Mouse (Mus musculus) CH12.LX (cell line): ENCODE measurements around the gene Calml3. TPM values are rescaled to one million over a fixed set of nuclear protein-coding genes. Genes with fewer than 3 reads are reported as not detected.

Experiments used
- DNase-seq: peaks from one replicate; pipeline ENCODE4 v3.0.0-alpha.2; 2013; ENCODE audit errors: extremely low read depth
- H3K27ac ChIP-seq: 2 replicates; pipeline ENCODE4 v1.5.1; 2012; ENCODE audit warnings: low read depth, mild to moderate bottlenecking, control low read depth, moderate library complexity; ENCODE audit not compliant: insufficient read depth
- H3K27me3 ChIP-seq: replicated peaks from 2 replicates; pipeline ENCODE3; 2012; ENCODE audit warnings: inconsistent platforms
- H3K36me3 ChIP-seq, 2 experiments: replicated peaks in 1 of 2; 2 replicates each; pipeline versions ENCODE3 to v1.6.1; 2012; ENCODE audit warnings: inconsistent platforms in 1 of 2, low read length in 1 of 2, mild to moderate bottlenecking in 1 of 2, mixed read lengths in 1 of 2, moderate library complexity in 1 of 2; ENCODE audit not compliant: control insufficient read depth in 1 of 2, insufficient read depth in 1 of 2
- H3K4me1 ChIP-seq, 2 experiments: 2 replicates each; pipeline ENCODE4 v1.6.1; 2012; ENCODE audit warnings: inconsistent platforms in 1 of 2, moderate library complexity in 1 of 2; ENCODE audit not compliant: insufficient read depth in 2 of 2, control insufficient read depth in 1 of 2
- H3K4me2 ChIP-seq: 2 replicates; pipeline ENCODE4 v1.6.1; 2012; ENCODE audit warnings: low read depth, mild to moderate bottlenecking, control low read depth; ENCODE audit not compliant: poor library complexity, insufficient read depth, severe bottlenecking
- H3K4me3 ChIP-seq, 3 experiments: fragments of 150-350 bp in 1 of 3; sonication (generic) in 1 of 3; replicated peaks in 1 of 3; 2 replicates each; pipeline versions ENCODE3 to v1.5.1; 2011 to 2012; ENCODE audit warnings: low read depth in 2 of 3, low read length in 2 of 3, mild to moderate bottlenecking in 2 of 3, moderate library complexity in 2 of 3, control low read depth in 1 of 3, improper control_type of control experiment in 1 of 3, inconsistent platforms in 1 of 3, mixed read lengths in 1 of 3; ENCODE audit not compliant: poor library complexity in 1 of 3
- H3K79me2 ChIP-seq: replicated peaks from 2 replicates; pipeline ENCODE4 v1.6.1; 2012; ENCODE audit warnings: mild to moderate bottlenecking, moderate library complexity; ENCODE audit not compliant: control insufficient read depth, poor library complexity, insufficient read depth, severe bottlenecking; ENCODE audit errors: extremely low read depth
- H3K9ac ChIP-seq: 2 replicates; pipeline ENCODE4 v1.6.1; 2012; ENCODE audit warnings: low read depth, mild to moderate bottlenecking, control low read depth, moderate library complexity; ENCODE audit not compliant: insufficient read depth
- H3K9me3 ChIP-seq: replicated peaks from 2 replicates; pipeline ENCODE3; 2012; ENCODE audit warnings: low read length, inconsistent platforms, mixed read lengths
- CHD2 ChIP-seq: IDR thresholded peaks from 2 replicates; pipeline ENCODE4 v1.6.1; 2011; ENCODE audit warnings: low read length, improper control_type of control experiment
- CTCF ChIP-seq, 2 experiments: IDR thresholded peaks in 1 of 2; conservative IDR thresholded peaks in 1 of 2; 2 replicates each; pipeline ENCODE4 v1.5.1; 2011 to 2012; ENCODE audit warnings: low read depth in 2 of 2, low read length in 2 of 2, improper control_type of control experiment in 1 of 2, inconsistent platforms in 1 of 2, mild to moderate bottlenecking in 1 of 2, moderate library complexity in 1 of 2
- ETS1 ChIP-seq: conservative IDR thresholded peaks from 2 replicates; pipeline ENCODE4 v1.6.1; 2012; ENCODE audit warnings: low read depth, mild to moderate bottlenecking, inconsistent platforms, low read length, improper control_type of control experiment, moderate library complexity
- GABPA ChIP-seq: IDR thresholded peaks from 2 replicates; pipeline ENCODE4 v1.6.1; 2012; ENCODE audit warnings: low read depth, low read length, improper control_type of control experiment, inconsistent platforms; ENCODE audit not compliant: insufficient replicate concordance
- HCFC1 ChIP-seq: IDR thresholded peaks from 2 replicates; pipeline ENCODE4 v1.6.1; 2012; ENCODE audit warnings: low read depth, mild to moderate bottlenecking, inconsistent platforms, low read length, improper control_type of control experiment
- IRF4 ChIP-seq: IDR thresholded peaks from 2 replicates; pipeline ENCODE4 v1.6.1; 2014; ENCODE audit warnings: low read depth, mild to moderate bottlenecking, inconsistent platforms, low read length, improper control_type of control experiment
- JUN ChIP-seq: IDR thresholded peaks from 2 replicates; pipeline ENCODE4 v1.6.1; 2011; ENCODE audit warnings: low read depth, mild to moderate bottlenecking, low read length, improper control_type of control experiment, moderate library complexity; ENCODE audit not compliant: insufficient read depth
- JUND ChIP-seq: conservative IDR thresholded peaks from 2 replicates; pipeline ENCODE4 v1.6.1; 2011; ENCODE audit warnings: low read depth, low read length, improper control_type of control experiment
- MAX ChIP-seq: IDR thresholded peaks from 2 replicates; pipeline ENCODE4 v1.6.1; 2011; ENCODE audit warnings: low read length, improper control_type of control experiment
- MAZ ChIP-seq: IDR thresholded peaks from 2 replicates; pipeline ENCODE4 v1.6.1; 2012; ENCODE audit warnings: low read depth, mild to moderate bottlenecking, inconsistent platforms, low read length, improper control_type of control experiment, moderate library complexity
- MXI1 ChIP-seq: IDR thresholded peaks from 2 replicates; pipeline ENCODE4 v1.6.1; 2011; ENCODE audit warnings: mild to moderate bottlenecking, low read depth, low read length, improper control_type of control experiment
- MYC ChIP-seq: IDR thresholded peaks from 2 replicates; pipeline ENCODE4 v1.6.1; 2011; ENCODE audit warnings: low read depth, mild to moderate bottlenecking, improper control_type of control experiment, low read length
- NELFE ChIP-seq: IDR thresholded peaks from 2 replicates; pipeline ENCODE4 v1.6.1; 2011; ENCODE audit warnings: low read depth, low read length, improper control_type of control experiment
- NRF1 ChIP-seq: IDR thresholded peaks from 2 replicates; pipeline ENCODE4 v1.6.1; 2014; ENCODE audit warnings: low read depth, mild to moderate bottlenecking, inconsistent platforms, low read length, improper control_type of control experiment, moderate library complexity
- POLR2A ChIP-seq: IDR thresholded peaks from 2 replicates; pipeline ENCODE4 v1.6.1; 2011; ENCODE audit warnings: low read depth, mild to moderate bottlenecking, improper control_type of control experiment, low read length
- POLR2AphosphoS2 ChIP-seq: IDR thresholded peaks from 2 replicates; pipeline ENCODE4 v1.6.1; 2011; ENCODE audit warnings: low read depth, low read length, improper control_type of control experiment
- RAD21 ChIP-seq: IDR thresholded peaks from 2 replicates; pipeline ENCODE4 v1.6.1; 2011; ENCODE audit warnings: low read depth, mild to moderate bottlenecking, low read length, improper control_type of control experiment, moderate library complexity
- SMC3 ChIP-seq: IDR thresholded peaks from 2 replicates; pipeline ENCODE4 v1.6.1; 2011; ENCODE audit warnings: low read depth, low read length, improper control_type of control experiment
- TBP ChIP-seq: conservative IDR thresholded peaks from 2 replicates; pipeline ENCODE4 v1.6.1; 2011; ENCODE audit warnings: low read depth, low read length, improper control_type of control experiment
- TCF12 ChIP-seq: IDR thresholded peaks from 2 replicates; pipeline ENCODE4 v1.6.1; 2014; ENCODE audit warnings: low read depth, mild to moderate bottlenecking, inconsistent platforms, low read length, improper control_type of control experiment
- USF2 ChIP-seq: conservative IDR thresholded peaks from 2 replicates; pipeline ENCODE4 v1.6.1; 2011; ENCODE audit warnings: low read depth, low read length, improper control_type of control experiment
- ZMIZ1 ChIP-seq: IDR thresholded peaks from 2 replicates; pipeline ENCODE4 v1.6.1; 2012; ENCODE audit warnings: low read depth, mild to moderate bottlenecking, inconsistent platforms, low read length, improper control_type of control experiment
- dilution Hi-C: fragments of 300-500 bp; cut with MboI; formaldehyde crosslinking; loops from 2 replicates; pipeline ENCODE4 v1.14.3; 2020; ENCODE audit warnings: low sequenced_read_pairs; ENCODE audit not compliant: extremely low pct_unique_long_range_greater_than_20kb, extremely low pct_ligation_motif_present
- in situ Hi-C: fragments of 300-500 bp; cut with MboI; formaldehyde crosslinking; loops from 3 replicates; pipeline ENCODE4 v1.14.3; 2019; ENCODE audit warnings: low sequenced_read_pairs, low pct_ligation_motif_present, low pct_unique_long_range_greater_than_20kb, mixed read lengths
- polyA plus RNA-seq: library from polyadenylated mRNA; unstranded; fragments of >175 nt; gene quantifications from 2 replicates; pipeline ENCODE4 v1.2.1, GENCODE M21; 2012; ENCODE audit warnings: low read depth; ENCODE audit not compliant: insufficient read length
- total RNA-seq, 2 experiments: library from RNA; depleted of rRNA; stranded (reverse); fragments of 300-350 nt in 1 of 2; fragments of >200 nt in 1 of 2; gene quantifications; 2 replicates each; pipeline ENCODE4 v1.2.3; 2012 to 2014

Gene Calml3
- total and polyA plus RNA-seq, 3 experiments, result not detected

DNA sequence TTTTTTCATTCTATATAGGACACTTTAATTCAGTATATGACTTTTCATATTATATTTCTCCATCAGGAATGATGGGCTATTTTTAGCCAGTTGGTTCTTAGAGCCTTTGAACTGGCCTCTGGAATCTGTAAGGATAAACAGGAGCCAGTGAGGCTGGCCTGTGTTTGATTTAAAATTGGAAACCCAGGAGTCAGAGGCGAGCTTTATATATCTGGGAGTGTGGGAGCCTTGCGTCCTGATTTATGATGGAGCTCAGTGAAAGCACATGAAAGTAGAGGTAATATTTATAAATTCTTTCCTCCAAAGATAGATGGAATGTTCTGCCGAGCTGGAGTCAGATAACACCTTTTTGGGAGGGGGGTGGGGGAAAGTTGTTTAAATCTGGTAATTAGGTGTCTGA, 4.7 kb downstream of the Calml3 start:
- Histone ChIP-seq H3K9ac (no peak overlapping the region), H3K4me3 (no peak overlapping the region), H3K4me1 (peaks cover 5 to 6% of the 10 kb centered on the region in 2 experiments; a peak in 3 of 4 replicates), H3K79me2 (no peaks in the 10 kb centered on the region), H3K4me2 (no peak overlapping the region), H3K27ac (no peak overlapping the region), H3K9me3 (no peaks in the 10 kb centered on the region), H3K36me3 (no peaks in the 10 kb centered on the region), H3K27me3 (no peaks in the 10 kb centered on the region)
- TF ChIP-seq MYC, result no peak
- no peak for TF ChIP-seq ETS1
- no peak for TF ChIP-seq GABPA
- no peak for TF ChIP-seq RAD21
- no peak for TF ChIP-seq TBP
- no peak for TF ChIP-seq JUND
- TF ChIP-seq POLR2AphosphoS2, result no peak
- no peak for TF ChIP-seq IRF4
- TF ChIP-seq MAZ, result no peak
- no peak for TF ChIP-seq MAX
- TF ChIP-seq USF2, result no peak
- TF ChIP-seq POLR2A, result no peak
- TF ChIP-seq CHD2, result no peak
- TF ChIP-seq JUN, result no peak
- TF ChIP-seq NRF1, result no peak
- TF ChIP-seq HCFC1, result no peak
- in situ Hi-C loops, result no loop called here
- no peak for DNase-seq
- dilution Hi-C loops, result no loop called here

GRCm38 (mm10) chr13:3798751-3799150, 5.4 kb downstream of the Calml3 start:
- dilution Hi-C loops, result no loop called here
- no peak overlapping the region for H3K9ac ChIP-seq
- no peaks in the 10 kb centered on the region for H3K36me3 ChIP-seq
- peaks cover 9 to 13% of the 10 kb centered on the region in 2 experiments for H3K4me1 ChIP-seq
- DNase-seq, result no peak
- H3K79me2 ChIP-seq, result no peaks in the 10 kb centered on the region
- H3K4me2 ChIP-seq, result no peak overlapping the region
- no peaks in the 10 kb centered on the region for H3K9me3 ChIP-seq
- no peak overlapping the region for H3K4me3 ChIP-seq
- no peak for TF ChIP-seq HCFC1
- no peak for TF ChIP-seq POLR2AphosphoS2
- no peak for TF ChIP-seq TCF12
- TF ChIP-seq CTCF (conservative IDR thresholded peaks at IDR 0.05 in 1 of 2, IDR thresholded peaks at IDR 0.05 in 1 of 2; ENCODE audit: low read depth in 2 of 2, low read length in 2 of 2), result no peak
- TF ChIP-seq SMC3, result no peak
- TF ChIP-seq ZMIZ1, result no peak
- TF ChIP-seq NELFE, result no peak
- TF ChIP-seq MXI1, result no peak
- no peak for TF ChIP-seq POLR2A
- TF ChIP-seq MYC, result no peak
- no peak for TF ChIP-seq CHD2
- TF ChIP-seq, all 38 proteins: peak for 0
- in situ Hi-C loops, result no loop called here
- Histone ChIP-seq H3K27ac (no peak overlapping the region), H3K27me3 (no peaks in the 10 kb centered on the region)
